In the genomic region with DNA sequence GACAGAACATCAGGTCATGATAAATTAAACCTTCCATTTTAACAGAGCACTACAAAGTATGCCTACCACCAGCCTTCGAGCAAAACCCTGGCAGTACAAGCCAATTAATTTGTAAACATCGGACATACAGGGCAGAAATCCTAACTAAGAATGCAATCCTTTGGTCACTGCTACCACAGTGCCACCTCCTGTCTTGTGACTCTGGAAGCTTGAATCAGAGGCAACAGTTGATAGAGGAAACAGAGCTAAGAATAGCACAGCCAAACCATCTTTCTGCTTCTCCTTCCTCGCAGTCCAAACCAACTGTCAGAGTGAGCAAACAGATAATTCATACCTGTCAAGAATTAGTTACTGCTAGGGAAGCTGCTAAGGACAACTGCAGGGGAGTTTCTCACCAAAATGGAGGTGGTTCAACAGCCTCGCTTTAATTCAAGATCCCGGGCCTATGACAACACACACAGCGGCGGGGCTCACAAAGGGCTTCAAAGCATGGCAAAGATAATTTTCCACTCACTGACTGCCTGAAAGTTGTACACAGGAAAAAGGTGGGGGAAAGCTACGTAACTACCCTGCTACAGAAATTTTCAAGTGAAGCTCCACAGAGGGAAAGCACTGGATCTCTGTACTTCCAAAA, we compare ENCODE assay signal across 8 mouse cellular contexts. TPM values are rescaled to one million over a fixed set of nuclear protein-coding genes. Genes with fewer than 3 reads are reported as not detected.
DNase-seq lines count a peak whose midpoint lies in the region; ATAC-seq and TF ChIP-seq lines count a peak whose summit lies in the region.

No protein-coding gene starts in this region.

- no peak for TF ChIP-seq POLR2A in cortical plate, adult 2 months (IDR thresholded peaks at IDR 0.05; ENCODE audit: extremely low read depth, insufficient read depth, low read length)

- DNase-seq in limb, embryonic 10.5 days (ENCODE audit: low spot score), result no peak
- DNase-seq in splenic B cell, adult 2 months (ENCODE audit: low read depth, low spot score), result peak; percentile 40
- no peak for DNase-seq in natural killer cell, adult 2 months (ENCODE audit: low spot score in 2 of 2)
- DNase-seq in spleen, adult 12 weeks (ENCODE audit: low spot score), result no peak
- no peak for DNase-seq in urinary bladder, postnatal 14 days (ENCODE audit: low spot score)

- no peaks in the 10 kb centered on the region for H3K27me3 ChIP-seq in limb, embryonic 13.5 days
- H3K27me3 ChIP-seq in limb, embryonic 10.5 days (ENCODE audit: low read depth, poor library complexity, severe bottlenecking), result no peaks in the 10 kb centered on the region
- H3K27me3 ChIP-seq in intestine, embryonic 15.5 days (replicated peaks), result no peaks in the 10 kb centered on the region
- no peaks in the 10 kb centered on the region for H3K27me3 ChIP-seq in splenic B cell, adult 2 months (ENCODE audit: control insufficient read depth, insufficient read depth, low read length, poor library complexity, severe bottlenecking)

- H3K9me3 ChIP-seq in limb, embryonic 13.5 days, result no peaks in the 10 kb centered on the region
- H3K9me3 ChIP-seq in limb, embryonic 10.5 days (replicated peaks), result no peaks in the 10 kb centered on the region
- H3K9me3 ChIP-seq in intestine, embryonic 15.5 days, result no peaks in the 10 kb centered on the region

- no peak overlapping the region for H3K4me3 ChIP-seq in limb, embryonic 13.5 days
- H3K4me3 ChIP-seq in limb, embryonic 10.5 days, result no peak overlapping the region
- no peak overlapping the region for H3K4me3 ChIP-seq in cortical plate, adult 2 months (ENCODE audit: insufficient read depth, low read length)
- no peak overlapping the region for H3K4me3 ChIP-seq in intestine, embryonic 15.5 days (replicated peaks)

- no peak overlapping the region; the same call in 1 of the 2 replicates for H3K4me2 ChIP-seq in limb, embryonic 13.5 days (replicated peaks)
- H3K4me2 ChIP-seq in intestine, embryonic 15.5 days (replicated peaks), result peak overlapping the region; percentile 29

- peaks cover 52% of the 10 kb centered on the region for H3K4me1 ChIP-seq in limb, embryonic 13.5 days
- H3K4me1 ChIP-seq in limb, embryonic 10.5 days, result peaks cover 46% of the 10 kb centered on the region
- H3K4me1 ChIP-seq in cortical plate, adult 2 months (ENCODE audit: control insufficient read depth, insufficient read depth, low read length), result no peaks in the 10 kb centered on the region
- H3K4me1 ChIP-seq in intestine, embryonic 15.5 days (replicated peaks), result peaks cover 38% of the 10 kb centered on the region

- no peak for ATAC-seq in limb, embryonic 13.5 days (ENCODE audit: low FRiP score, low read depth)
- ATAC-seq in intestine, embryonic 15.5 days, result no peak

- peak; percentile 40; the same call in 1 of the 2 replicates for TF ChIP-seq CTCF in cortical plate, adult 2 months (IDR thresholded peaks at IDR 0.05; ENCODE audit: extremely low read depth, insufficient read depth, low read length)

- H3K27ac ChIP-seq in limb, embryonic 13.5 days, result no peak overlapping the region
- no peak overlapping the region for H3K27ac ChIP-seq in limb, embryonic 10.5 days
- H3K27ac ChIP-seq in cortical plate, adult 2 months (ENCODE audit: insufficient read depth, low read length), result no peak overlapping the region
- no peak overlapping the region; the same call in 1 of the 2 replicates for H3K27ac ChIP-seq in intestine, embryonic 15.5 days

- peak overlapping the region; percentile 13; the same call in 1 of the 2 replicates for H3K9ac ChIP-seq in limb, embryonic 13.5 days
- no peak overlapping the region for H3K9ac ChIP-seq in intestine, embryonic 15.5 days

- peaks cover 47% of the 10 kb centered on the region for H3K36me3 ChIP-seq in limb, embryonic 13.5 days
- peaks cover 58% of the 10 kb centered on the region for H3K36me3 ChIP-seq in limb, embryonic 10.5 days
- peaks cover 11% of the 10 kb centered on the region; the same call in 1 of the 2 replicates for H3K36me3 ChIP-seq in intestine, embryonic 15.5 days
- no peaks in the 10 kb centered on the region for H3K36me3 ChIP-seq in splenic B cell, adult 2 months (ENCODE audit: control insufficient read depth, insufficient read depth, low read length, poor library complexity, severe bottlenecking)

- 80% methylated on average over 8 of the region's 8 CpGs for WGBS in limb, embryonic 13.5 days
- WGBS in limb, embryonic 10.5 days, result 86% methylated on average over 8 of the region's 8 CpGs
- 43% methylated on average over 8 of the region's 8 CpGs for WGBS in intestine, embryonic 15.5 days

RNA-seq across cellular contexts. Expression of gene Igf2bp3, which starts 6.3 kb away (rescaled TPM):
- 79.9 and 81.4 TPM in 2 replicates for polyA plus RNA-seq in limb, embryonic 13.5 days (2015; fragmentation: Nextera tagmentation; extraction: Ambion mirVana)
- 148 and 149 TPM in 2 replicates for polyA plus RNA-seq in limb, embryonic 10.5 days (2016; fragmentation: Nextera tagmentation; extraction: Ambion mirVana)
- 0.02 TPM in 1 of 2 replicates, not detected in the other for polyA plus RNA-seq in cortical plate, adult 2 months (2012; rRNA removed)
- polyA plus RNA-seq in intestine, embryonic 15.5 days (2015; fragmentation: Nextera tagmentation; extraction: Ambion mirVana), result 83.1 and 96.8 TPM in 2 replicates

RNA-seq across cellular contexts. Expression of gene Tra2a, which starts 55.4 kb away (rescaled TPM):
- 131 and 132 TPM in 2 replicates for polyA plus RNA-seq in limb, embryonic 13.5 days (2015; fragmentation: Nextera tagmentation; extraction: Ambion mirVana)
- polyA plus RNA-seq in limb, embryonic 10.5 days (2016; fragmentation: Nextera tagmentation; extraction: Ambion mirVana), result 126 and 128 TPM in 2 replicates
- polyA plus RNA-seq in cortical plate, adult 2 months (2012; rRNA removed), result 111 and 113 TPM in 2 replicates
- 81.4 and 82.9 TPM in 2 replicates for polyA plus RNA-seq in intestine, embryonic 15.5 days (2015; fragmentation: Nextera tagmentation; extraction: Ambion mirVana)

Comparison
In these comparisons a context has a peak if more than half of its experiments do, and no peak if none do; other contexts are left out.
1. RNA of gene Igf2bp3, which starts 6.3 kb away (polyA plus RNA-seq): 148 to 149 TPM in limb, embryonic 10.5 days, 83.1 to 96.8 TPM in intestine, embryonic 15.5 days and 79.9 to 81.4 TPM in limb, embryonic 13.5 days; 0.02 TPM in cortical plate, adult 2 months; every median in the first group is over 10 times any median in the second.